Mouse (Mus musculus): ENCODE measurements at regions not wholly inside any gene's neighbourhood (a gene's known extent, or its start where the extent isn't known, plus 50 kb on each side); places are given as distances from the start of the nearest gene placed in this dataset.

DNA sequence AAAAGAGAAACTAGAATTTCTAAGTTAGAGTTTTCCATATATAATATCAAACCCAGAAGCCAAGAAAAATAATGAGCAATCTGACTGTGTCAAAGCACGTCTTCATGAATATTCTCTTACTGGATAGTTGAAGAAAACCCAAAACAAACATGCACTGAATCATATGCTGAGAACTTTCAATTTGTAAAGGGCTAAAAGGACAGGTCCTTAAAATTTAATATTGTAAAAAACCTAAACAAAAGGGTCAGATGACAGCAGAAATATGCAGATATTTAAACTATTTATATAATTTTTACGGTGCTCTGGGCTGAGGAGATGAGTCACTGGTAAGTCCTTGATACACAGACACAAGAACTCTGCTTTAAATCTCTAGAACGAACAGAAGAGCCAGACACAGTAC lies 356.7 kb upstream of the Runx1 start:
- no peak for DNase-seq

DNA sequence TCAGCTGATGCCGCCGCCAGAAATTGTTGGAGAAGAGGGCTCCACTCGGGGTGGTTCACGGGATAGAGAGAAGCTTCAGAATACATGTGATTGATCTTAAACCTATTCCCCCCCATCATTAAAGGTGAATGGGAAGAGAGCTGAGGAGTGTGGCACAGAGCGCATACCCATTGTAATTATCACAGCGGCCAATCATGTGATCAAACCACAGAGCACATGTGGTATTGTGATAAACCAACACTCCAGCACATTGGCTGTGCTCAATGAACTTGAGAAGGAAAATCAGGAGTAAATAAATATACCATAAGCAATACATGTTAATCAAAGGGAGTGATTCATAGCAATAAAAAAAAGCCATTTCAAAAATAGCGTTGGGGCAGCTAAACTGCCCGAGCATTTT lies 355.5 kb upstream of the Runx1 start:
- no peak for DNase-seq

GRCm38 (mm10) chr16:93180213-93180612 lies 354.3 kb upstream of the Runx1 start:
- DNase-seq = no peak

GRCm38 (mm10) chr16:93166667-93167066 lies 340.7 kb upstream of the Runx1 start:
- DNase-seq = no peak

GRCm38 (mm10) chr16:93158526-93159226 lies 332.7 kb upstream of the Runx1 start:
- DNase-seq = no peak

GRCm38 (mm10) chr16:93153545-93154329 lies 327.8 kb upstream of the Runx1 start:
- DNase-seq = peak; percentile 7

DNA sequence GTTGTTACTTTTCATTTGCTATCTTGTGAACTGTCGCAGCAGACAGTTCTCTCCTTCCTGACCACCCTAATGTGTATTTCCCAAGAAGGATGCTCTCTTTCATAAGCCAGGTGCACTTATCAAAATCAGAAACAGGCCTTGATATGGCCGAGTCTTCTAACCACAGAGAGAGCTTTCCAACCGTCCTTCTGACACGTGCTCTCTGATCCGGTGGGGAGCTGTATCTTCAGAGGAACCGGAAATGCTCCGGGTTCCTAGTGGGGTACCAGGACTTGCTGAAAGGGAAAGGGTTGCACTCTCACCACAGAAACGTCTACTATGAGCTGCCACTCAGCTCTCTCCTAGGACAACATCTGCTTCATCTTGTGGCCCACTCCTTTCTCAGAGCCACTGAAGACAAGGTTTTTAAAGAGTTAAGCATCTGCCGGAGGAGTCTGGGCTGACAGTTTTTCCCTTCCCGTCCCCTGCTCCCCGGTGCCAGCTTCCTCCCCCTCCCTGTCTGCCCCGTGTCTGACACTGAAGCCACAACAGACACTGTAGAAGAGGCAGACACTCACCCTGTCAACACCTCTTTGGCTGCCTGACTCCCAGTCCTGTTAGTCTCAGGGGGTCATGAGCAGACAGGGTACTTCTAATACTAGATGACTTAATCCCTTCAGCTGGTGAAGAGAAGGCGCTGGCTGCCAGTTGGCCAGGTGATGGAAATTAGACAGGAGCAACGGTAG lies 327.0 kb upstream of the Runx1 start:
- DNase-seq = no peak

DNA sequence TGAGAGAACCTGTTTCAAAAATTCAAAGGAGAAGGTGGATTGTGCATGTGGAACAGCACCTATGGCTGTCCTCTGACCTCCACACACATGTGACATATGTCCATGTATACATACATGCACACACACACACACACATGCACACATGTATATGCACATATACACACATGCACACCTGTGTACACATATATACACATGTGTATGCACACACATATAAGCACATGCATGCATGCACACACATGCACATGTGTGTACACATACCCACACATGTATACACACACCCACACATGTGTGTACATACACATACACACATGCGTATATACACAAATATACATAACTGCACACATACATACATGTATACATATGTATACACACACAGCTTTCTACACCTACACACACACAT lies 326.1 kb upstream of the Runx1 start:
- DNase-seq = no peak

DNA sequence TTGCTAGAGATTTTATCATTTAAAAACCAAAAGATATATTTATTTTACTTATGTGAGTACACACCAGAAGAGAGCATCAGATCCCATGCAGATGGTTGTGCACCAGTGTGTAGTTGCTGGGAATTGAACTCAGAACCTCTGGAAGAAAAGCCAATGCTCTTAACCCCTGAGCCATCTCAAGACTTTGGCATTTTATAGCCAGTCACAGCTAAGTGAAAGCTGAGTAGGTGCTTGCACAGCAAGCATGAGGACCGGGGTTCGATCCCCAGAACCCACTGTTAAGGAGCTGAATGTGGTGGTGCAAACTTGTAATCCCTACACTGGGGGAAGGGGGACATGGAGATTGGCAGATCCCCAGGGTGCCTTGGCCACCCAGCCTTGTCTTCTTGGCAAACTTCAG lies 325.7 kb upstream of the Runx1 start:
- no peak for DNase-seq

DNA sequence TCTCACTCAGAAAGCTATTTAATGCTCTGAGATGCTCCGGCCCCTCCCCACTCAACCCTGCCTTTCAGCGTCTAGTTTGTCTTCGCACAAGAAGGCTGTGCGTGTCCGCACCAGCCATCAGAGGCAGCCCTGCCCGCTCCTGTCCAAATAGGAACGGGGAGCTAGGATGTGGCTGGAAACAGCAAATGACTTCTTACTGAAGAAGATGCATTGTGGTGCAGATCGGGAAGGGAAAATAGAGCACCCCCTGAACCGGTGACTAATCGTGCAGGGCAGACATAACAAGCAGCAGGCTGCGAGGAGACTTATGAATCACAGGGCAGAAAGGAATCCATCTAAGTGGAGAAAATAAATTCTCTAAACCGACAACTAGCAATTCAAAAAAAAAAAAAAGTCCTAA lies 324.5 kb upstream of the Runx1 start:
- no peak for DNase-seq

GRCm38 (mm10) chr16:93147525-93148222 lies 321.7 kb upstream of the Runx1 start:
- no peak for DNase-seq

DNA sequence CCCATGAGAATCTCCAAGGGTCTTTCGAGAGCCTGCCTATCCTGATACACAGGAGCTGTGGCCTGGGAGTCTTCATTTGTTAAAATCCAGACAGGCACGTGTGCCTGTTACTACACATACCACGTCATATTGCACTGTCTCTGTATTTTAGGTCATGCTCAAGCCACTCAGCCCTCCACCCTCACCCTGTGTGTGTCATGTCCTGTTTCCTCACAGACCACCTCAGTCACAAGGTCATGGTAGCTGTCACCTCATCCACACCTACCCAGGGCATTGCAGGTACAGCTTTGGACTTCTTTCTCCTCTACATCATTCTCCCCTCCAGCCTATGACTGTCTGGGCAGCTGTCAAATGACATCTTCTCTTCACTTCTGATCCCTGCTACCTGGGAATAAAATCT lies 320.9 kb upstream of the Runx1 start:
- no peak for DNase-seq

GRCm38 (mm10) chr16:93145617-93146016 lies 319.7 kb upstream of the Runx1 start:
- no peak for DNase-seq

DNA sequence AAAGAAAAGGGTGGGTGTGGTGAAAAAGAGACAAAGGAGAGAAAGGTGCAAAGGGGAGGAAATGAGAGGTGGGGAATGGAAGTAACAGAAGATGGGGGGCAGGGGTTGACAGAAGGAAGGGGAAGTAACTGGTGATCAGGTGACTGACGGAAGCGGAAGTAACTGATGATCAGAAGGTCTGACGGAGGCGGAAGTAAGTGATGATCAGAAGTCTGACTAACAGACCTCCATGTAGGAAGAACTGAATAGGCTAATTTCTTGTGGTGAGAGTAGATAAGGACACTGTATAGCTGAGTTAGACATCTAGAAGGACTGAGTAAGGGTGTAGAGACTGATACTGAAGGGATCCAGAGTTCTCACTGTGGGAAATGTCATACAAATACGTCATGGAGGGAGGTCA lies 318.1 kb upstream of the Runx1 start:
- no peak for DNase-seq

DNA sequence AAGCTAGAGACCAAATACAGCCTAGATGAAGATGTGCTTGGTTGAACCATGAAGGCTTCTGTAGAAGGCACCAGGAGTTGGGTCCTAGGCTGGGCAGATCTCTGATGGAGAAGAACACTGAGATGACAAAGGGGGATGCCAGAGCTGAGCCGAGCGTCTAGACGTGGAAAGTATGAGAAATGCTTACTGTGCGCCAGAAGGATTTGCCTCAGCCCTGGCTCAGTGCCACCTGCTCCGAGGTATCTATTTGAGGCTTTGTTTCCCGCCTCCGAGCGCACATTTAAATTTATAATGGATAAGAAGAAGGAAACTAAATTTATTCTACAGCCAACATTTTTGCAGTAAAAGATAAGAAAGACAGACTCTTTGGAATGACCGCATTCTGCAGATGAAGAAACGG lies 317.2 kb upstream of the Runx1 start:
- DNase-seq = no peak

DNA sequence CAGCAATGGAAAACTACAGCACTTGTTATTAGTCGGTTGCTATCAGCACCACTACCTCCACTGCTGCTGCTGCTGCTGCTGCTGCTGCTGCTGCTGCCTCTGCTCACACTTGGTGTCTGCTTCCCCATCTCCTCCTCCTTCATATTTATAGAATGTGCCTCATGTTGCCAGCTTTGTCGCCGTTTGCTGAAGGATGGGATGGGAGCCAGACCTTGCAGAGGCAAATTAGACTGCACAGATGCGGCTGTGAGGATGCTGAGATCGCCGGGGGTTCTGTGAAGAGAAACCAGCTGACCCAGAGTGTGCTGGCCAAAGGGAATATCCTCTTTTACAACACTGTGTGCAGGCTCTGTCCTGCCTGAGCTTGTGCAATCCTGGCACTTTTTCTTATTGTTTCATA lies 316.0 kb upstream of the Runx1 start:
- peak; percentile 22 for DNase-seq

- no peak for DNase-seq
Observed at GRCm38 (mm10) chr16:93140535-93141110, 314.7 kb upstream of the Runx1 start.

DNA sequence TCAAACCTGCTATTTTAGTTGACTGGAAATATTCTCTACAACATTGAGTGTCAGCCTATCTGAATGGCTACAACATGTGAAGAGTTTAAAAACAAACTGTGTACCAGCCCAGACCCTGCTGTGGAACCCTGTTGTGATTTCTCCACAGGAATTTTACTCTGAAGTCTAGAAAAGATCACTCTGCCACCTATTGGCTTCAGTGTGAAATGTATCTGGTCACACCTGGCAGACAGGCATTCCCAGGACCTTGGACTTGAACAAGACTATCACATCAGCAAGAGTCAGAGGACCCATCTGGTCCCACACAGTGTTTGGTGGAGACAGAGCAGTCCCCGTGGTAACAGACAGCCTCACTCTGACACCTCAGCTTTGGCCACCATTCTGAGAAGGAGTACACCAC lies 311.3 kb upstream of the Runx1 start:
- peak; percentile 17 for DNase-seq

DNA sequence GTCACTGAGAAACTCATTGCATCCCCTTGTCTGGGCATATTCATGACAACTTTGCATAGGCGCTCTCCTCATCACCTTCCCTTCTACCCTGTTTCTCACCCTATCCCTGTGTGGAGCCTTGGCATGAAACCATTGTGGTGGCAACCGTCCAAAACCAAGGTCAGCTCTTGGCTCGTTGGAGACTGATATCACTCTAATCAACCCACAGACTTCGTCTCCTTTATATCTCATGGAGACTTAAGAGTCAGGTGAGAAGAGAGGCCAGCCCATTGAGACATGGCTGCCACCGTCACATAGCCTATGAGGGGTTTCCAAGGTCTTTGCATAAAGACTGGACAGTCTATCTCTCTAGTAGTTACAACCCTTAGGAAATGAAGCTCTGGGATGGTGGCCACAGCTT lies 305.5 kb upstream of the Runx1 start:
- DNase-seq = no peak

DNA sequence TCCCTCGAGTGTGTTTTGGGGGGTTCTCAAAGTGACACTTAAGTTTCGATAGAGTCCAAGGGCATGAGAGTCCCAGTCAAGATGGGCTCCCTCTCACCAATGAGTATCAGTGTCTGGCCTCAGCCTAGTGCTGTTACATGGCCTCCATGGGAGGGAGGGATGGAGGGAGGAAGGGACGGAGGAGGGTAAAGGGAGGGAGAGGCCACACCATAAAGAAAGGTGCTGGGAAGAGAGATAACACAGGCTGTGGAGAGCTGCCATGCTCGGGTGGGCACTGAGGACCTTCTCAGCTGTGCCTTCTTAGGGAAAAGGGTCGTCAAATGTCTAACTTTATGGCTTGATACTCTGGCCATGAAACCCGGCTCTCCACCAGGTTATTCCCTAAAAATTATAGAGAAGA lies 304.7 kb upstream of the Runx1 start:
- no peak for DNase-seq

DNA sequence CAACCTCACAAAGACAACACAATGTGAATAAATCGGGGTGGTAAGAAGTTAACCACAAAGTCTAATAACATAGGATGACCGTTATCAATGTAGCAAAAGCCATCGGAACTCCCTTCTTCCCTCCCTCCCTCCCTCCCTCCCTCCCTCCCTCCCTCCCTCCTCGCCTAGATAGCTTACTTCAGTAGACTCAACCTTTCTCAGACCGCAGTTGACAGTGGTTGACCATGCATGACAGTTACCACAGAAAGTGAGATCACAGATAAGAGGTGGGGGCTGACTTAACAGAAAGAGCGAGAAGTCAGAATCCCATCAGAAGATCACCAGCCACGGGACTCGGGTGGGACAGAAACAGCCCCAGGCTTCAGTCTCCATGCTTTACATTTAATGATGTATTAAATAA lies 297.8 kb upstream of the Runx1 start:
- DNase-seq = no peak

- DNase-seq = no peak
Observed at GRCm38 (mm10) chr16:93116111-93116969, 290.4 kb upstream of the Runx1 start.

Data from lung, postnatal 14 days (tissue).